Mouse (Mus musculus) CD8-positive naive resting alpha-beta T cell, adult 2 months (primary cell): Measurements from ENCODE around the gene Cramp1l.
"Not testable (repeated sequence)": the region's sequence is repeated elsewhere in the genome, so short reads cannot be mapped to it uniquely, and the experiment has no call there.

Experiments
- DNase-seq, 2 experiments: peaks; one replicate each; pipeline ENCODE4 v3.0.0; 2022; ENCODE audit warnings: low read depth in 2 of 2, low spot score in 2 of 2

The Cramp1l gene

GRCm38 (mm10) chr17:24960135-24960851 lies 55.3 kb downstream of the Cramp1l start, which contains the start of gene Jpt2:
TSS of gene Jpt2 (minus strand) at chr17:24960689.
- peak; percentile 94 to 95 for DNase-seq

DNA sequence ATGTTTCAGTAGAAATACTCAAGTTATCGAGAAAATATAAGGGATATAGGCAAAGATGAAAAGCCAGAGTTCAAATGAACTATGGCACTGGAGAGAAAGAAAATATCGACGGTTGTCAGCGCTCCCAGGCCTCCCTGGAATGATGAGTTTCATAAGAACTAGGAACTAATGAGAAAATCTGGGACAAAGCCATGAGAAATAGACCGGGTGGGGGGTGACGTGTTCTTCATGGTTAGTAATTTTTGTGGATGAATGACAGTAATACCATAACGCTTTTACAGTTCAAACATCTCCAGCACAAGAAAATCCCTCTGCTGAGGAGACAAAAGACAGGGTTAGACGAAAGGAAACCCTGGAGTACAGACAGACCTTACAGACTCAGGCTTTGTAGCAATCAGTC lies 56.2 kb downstream of the Cramp1l start:
- no peak for DNase-seq

GRCm38 (mm10) chr17:24953291-24953690 lies 62.3 kb downstream of the Cramp1l start:
- DNase-seq = no peak

DNA sequence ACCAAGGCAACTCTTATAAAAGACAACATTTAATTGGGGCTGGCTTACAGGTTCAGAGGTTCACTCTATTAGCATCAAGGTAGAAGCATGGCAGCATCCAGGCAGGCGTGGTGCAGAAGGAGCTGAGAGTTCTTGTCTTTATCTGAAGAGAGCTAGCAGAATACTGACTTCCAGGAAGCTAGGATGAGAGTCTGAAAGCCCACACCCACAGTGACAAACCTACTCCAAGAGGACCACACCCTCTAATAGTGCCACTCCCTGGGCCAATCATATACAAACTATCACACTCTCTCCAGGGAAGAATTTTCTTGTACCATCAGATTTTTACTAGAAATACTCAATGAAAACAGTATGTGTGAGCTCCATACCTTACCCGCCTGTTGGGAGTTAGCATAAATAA lies 64.9 kb downstream of the Cramp1l start:
- DNase-seq = no peak

DNA sequence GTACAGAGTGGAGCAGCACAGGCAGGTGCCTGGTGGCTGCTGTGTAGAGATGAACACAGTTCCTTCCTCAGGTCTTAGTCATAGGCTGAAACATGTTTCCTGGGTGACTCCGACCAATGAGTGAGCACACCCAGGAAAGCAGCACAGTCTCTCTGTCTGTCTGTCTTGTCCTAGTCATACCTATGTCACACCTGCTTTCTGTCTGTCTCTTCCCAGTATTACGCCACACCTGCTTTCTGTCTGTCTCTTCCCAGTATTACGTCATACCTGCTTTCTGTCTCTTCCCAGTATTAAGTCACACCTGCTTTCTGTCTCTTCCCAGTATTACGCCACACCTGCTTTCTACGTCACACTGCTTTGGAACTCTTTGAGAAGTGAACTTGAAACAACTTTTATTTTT lies 67.4 kb downstream of the Cramp1l start:
- no peak for DNase-seq

DNA sequence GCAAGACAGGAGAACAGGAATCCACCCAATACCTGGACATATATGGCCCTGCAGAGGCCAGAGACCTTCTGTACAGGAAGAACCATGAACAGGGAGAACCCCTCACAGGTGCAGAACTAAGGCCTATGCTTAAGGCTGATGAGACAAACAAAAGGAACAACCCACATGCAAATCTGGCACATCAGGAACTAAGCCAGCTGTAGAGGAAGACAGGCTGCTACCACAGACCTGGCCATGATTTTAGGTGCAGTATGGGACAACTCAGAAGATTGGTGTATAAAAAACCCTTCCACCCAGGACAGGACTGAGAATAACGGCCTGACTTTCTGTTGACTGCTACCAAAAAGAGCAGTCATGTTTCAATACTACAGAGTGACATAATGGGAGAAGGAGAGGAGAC lies 72.0 kb downstream of the Cramp1l start:
- DNase-seq = not testable (repeated sequence)

GRCm38 (mm10) chr17:24943036-24943435 lies 72.6 kb downstream of the Cramp1l start:
- no peak for DNase-seq

DNA sequence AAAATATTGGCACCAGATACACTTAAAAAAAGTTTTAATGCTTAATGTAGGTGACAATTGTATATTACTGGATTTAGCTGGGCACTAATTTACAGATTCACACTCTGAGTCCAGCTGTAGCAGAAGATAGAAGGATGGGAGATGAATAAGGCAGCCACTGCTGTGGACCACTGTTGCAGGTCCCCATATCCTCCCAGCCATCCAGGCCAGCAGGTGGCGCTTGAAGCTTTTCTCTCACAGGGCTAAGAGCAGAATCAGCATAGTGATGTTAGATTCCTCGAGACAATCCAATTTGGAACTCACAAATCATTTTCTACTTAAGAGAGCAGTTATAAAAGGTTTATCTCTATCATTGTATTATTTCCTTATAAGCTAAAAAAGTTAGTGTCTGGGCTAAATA lies 73.1 kb downstream of the Cramp1l start:
- peak; percentile 26 to 49 for DNase-seq

GRCm38 (mm10) chr17:24937266-24937665 lies 78.3 kb downstream of the Cramp1l start:
- no peak for DNase-seq

DNA sequence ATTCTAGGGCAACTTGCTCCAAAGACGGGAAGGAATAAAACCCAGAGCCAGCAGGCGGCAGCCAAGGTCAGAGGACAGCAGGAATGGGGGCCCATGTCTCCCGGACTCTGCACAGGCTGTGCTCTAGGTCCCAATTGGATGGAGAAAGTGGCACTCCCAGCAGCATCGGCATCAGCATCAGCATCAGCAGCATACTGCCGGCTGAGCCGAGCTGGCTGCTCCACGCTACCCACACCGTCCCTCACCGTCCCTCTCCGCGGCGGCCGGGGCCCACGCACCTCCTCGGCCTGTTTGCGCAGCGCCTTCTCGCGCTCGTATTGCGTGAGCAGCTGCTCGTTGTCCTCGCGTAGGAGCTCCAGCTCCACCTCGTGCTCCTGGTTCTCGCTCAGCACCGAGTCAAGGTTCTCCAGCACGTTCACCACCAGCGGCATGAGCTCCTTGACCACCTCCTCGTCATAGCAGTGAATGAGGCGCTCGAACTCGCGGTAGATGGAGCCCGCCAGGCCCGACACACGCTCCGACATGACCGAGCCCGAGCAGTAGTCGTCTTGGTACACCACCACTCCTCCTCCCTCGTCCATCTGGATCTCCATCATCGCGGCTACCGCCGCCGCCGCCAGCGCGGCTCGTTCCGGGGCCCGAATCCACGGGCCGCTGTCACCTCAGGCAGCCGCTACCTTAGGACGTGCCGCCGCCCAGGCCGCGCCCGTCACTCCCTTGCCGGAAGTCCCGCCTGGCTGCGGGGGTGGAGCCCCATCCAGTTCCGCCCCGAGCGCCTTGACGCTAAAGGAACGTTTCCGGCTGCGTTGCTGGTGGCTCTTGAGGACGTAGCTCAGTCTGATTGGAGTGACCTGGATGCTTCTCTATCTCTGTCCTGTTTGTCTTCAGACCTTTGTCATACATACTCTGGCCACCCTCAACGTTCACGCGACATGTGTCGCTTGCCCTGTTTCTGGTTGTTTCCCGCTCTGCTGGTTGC lies 79.0 kb downstream of the Cramp1l start, which contains the start of gene Mapk8ip3:
TSS of gene Mapk8ip3 (minus strand) at position 719 of the 979 bp plus-strand sequence.
- DNase-seq = peak; percentile 92 to 96

- DNase-seq = no peak
Measured at GRCm38 (mm10) chr17:24935666-24936065, 79.9 kb downstream of the Cramp1l start.

- DNase-seq = no peak
Measured at GRCm38 (mm10) chr17:24934926-24935325, 80.7 kb downstream of the Cramp1l start.

- DNase-seq = no peak
Measured at GRCm38 (mm10) chr17:24933163-24933562, 82.4 kb downstream of the Cramp1l start.

DNA sequence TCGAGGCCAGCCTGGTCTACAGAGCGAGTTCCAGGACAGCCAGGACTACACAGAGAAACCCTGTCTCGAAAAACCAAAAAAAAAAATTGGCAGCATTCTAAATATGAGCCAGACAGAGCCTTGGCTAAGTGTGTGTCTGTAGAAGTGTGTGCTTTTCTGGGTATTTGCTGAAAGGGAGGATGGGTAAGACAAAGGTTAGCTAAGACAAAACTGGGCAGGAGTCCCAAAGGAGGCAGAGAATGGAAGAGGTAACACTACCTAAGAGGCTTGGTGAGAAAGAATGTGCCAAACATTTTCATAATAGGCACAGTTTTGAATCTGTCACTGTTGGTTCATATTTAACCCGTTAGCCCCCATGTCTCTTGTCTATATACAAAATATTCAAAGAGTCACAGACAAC lies 83.2 kb downstream of the Cramp1l start:
- DNase-seq = no peak

GRCm38 (mm10) chr17:24929506-24929905 lies 86.1 kb downstream of the Cramp1l start:
- no peak for DNase-seq

GRCm38 (mm10) chr17:24923246-24923645 lies 92.3 kb downstream of the Cramp1l start:
- no peak for DNase-seq

DNA sequence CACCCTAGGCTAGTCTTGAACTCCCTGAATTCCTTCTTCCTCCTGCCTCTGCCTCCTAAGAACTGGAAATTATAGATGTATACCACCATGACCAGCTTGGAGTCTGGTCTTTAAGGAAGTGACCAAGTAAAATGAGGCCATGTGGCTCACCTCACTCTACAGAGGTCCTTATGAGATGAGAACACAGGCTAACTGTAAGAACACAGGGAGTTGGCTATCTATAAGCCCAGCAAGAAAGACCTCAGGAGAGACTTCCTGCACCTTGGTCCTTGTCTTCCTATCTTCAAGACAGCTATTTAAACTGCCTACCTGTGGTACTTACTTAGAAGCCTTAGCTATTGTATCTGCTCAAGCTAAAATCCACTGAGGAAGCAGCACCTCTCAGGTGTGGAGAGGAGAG lies 101.6 kb downstream of the Cramp1l start:
- no peak for DNase-seq
